Mouse (Mus musculus): ENCODE measurements around the gene Vrk3.

Gene Vrk3

GRCm38 (mm10) chr7:44760366-44760765, 12.2 kb downstream of the Vrk3 start:
- DNase-seq (ENCODE audit: low read depth, low spot score) = no peak

DNA sequence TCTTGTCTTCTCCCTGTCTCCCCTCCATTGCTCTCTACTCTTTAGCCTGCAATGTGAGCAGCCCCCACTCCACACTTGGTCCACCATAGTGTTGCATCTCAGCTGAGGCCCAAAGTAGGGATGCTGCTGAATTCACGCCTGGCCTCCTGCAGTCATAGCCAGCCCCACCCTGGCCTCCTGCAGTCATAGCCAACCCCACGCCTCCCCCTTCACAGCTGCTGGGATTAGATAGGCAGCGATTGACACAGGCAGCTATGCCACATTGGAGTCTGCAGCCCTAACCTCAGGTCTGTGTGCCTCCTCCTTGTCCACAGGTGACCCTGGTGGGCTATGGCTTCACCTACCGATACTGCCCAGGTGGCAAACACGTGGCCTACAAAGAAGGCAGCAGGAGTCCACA, 19.9 kb downstream of the Vrk3 start:
- no peak for DNase-seq (ENCODE audit: low read depth, low spot score)

DNA sequence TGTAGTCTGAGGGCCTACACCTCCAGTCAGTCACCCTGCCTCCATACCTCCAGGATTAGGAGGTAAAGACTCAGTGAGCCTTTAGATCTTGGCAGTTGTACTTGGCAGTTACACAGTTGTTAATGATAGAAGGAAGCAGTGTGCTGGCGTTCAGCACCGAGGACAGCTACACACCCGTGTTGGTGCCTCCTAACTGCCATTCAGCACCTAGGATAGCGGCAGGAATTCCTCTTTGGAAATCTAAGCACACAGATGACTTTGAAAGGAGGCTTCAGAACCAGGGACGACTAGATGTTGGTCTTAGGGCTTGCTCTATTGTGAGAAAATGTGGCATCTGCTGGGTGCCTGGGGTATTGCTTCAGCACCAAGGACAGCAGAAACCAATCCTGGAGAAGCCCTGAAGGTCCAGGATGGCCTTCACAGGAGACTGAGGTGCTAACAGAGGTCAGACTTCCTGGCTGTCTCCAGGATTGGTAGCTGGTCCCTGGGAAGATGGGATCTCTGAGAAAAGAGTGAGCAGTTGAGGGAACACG, 21.9 kb downstream of the Vrk3 start:
- no peak for DNase-seq (ENCODE audit: low read depth, low spot score)

DNA sequence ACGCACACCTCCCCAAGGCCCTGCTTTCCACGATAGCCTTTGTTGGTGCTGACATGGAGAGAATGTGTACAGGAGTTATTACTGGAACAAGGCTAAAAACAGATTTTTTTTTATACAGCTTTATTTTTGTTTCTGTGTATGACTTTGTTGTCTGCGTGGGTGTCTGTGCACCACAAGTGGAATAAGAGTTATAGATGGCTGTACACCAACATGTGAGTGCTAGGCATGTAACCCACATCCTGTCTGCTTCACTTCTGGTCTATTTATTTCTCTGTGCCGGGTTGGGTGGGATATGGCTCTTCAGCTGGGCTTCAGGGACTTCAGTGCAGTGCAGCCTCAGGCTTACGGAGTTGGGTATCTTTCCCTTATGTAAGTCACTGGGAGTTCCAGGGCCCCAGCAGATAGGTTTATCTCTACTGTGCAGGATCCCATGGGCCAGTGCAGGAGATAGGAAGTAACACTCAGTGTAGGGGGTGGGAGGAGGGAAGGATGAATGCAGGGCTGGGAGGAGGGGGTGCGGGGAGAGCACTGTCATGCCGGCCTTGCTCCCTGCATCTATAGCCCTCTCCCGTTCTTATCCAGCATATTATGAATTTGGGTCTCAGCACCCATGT, 24.5 kb downstream of the Vrk3 start:
- DNase-seq (ENCODE audit: low read depth, low spot score) = no peak

GRCm38 (mm10) chr7:44776849-44777498, 28.8 kb downstream of the Vrk3 start:
- DNase-seq (ENCODE audit: low read depth, low spot score) = no peak

DNA sequence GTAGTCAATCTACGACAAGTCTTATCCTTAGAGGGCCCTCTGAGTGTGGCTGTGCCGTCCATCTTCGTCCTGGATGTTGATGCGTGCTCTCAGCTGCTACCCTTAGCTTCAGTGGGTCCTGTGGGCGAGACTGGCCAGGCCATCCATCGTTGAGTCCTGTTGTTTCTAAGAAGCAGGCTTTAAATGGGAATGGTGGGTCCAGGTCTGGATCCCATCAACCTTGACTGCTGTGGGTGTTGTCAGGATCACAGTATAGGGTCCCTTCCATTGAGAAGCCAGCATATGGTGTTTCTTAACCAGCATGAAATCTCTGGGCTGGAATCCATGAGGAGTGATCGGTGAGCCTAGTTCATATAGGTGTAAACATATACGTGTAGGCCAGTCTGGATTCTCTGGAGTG, 31.9 kb downstream of the Vrk3 start:
- DNase-seq (ENCODE audit: low read depth, low spot score) = no peak

GRCm38 (mm10) chr7:44789531-44789930, 41.3 kb downstream of the Vrk3 start:
- no peak for DNase-seq (ENCODE audit: low read depth, low spot score)

GRCm38 (mm10) chr7:44790066-44790465, 41.9 kb downstream of the Vrk3 start:
- DNase-seq (ENCODE audit: low read depth, low spot score) = no peak

GRCm38 (mm10) chr7:44792781-44793180, 44.6 kb downstream of the Vrk3 start:
- DNase-seq (ENCODE audit: low read depth, low spot score) = no peak

DNA sequence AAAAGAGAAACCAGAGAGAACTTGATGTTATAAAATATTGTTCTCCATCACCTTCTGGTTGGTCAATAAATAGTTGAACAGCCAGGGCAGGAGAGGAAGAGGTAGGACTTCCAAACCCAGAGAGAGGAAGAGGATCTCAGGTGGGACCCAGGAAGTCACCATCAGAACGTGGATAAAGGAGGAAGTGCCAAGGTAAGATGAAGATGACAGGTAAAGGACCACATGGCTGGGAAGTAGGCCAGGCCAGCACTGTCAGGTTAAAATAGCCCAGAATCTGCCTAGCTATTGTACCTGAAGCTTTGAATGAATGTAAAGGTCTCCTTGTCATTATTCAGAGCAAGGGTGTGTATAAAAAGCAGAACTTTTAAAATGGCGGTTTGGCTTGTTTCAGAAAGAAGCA, 60.7 kb downstream of the Vrk3 start:
- DNase-seq (ENCODE audit: low read depth, low spot score) = no peak

GRCm38 (mm10) chr7:44809466-44809865, 61.3 kb downstream of the Vrk3 start:
- DNase-seq (ENCODE audit: low read depth, low spot score) = no peak

DNA sequence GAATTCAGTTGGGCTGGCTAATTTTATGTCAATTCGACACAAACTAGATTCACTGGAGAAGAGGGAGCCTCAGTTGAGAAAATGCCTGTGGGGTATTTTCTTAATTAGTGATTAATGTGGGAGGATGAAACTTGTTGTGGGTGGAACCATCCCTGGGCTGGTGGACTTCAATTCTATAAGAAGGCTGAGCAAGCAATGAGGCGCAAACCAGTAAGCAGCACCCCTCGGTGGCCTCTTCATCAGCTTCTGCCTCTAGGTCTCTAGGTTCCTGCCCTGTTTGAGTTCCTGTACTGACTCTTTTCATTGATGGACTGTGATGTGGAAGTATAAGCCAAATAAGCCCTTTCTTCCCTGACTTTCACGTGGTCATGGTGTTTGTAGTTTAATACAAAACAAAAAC, 62.2 kb downstream of the Vrk3 start:
- DNase-seq (ENCODE audit: low read depth, low spot score) = no peak

DNA sequence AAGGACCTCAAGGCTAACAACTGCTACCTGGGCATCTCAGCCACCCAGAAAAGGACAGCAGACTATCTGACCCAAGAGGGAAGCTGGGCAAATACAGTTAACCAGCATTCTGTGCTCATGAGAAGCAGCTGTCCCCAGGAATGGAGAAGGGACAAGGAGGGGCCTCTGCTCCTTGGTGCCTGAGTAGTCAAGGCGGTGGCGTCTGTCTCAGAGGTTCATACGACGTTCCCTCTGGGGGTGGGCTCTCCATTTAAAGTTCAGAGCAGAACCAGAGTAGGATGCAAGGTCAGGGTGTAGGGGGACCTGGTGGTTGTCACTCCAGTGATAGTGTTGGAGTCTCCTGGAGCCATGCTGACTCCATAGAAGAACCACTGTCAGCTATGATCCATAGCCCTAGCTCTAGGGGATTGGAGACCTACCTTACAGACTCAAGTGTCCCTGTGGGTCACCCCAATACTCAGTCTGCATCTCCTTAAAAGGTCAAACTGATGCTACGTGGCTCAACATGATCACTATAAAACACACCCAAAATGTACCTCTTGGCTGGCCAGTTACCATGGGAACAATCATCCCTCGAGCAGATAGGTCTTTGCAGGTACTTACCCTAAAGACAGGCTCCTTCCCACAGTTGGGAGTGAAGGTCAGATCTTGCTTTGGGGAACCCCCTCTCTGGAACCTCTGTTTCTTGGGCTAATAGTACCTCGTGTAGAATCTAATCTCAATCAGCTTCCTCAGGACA, 62.8 kb downstream of the Vrk3 start:
- DNase-seq (ENCODE audit: low read depth, low spot score) = no peak

DNA sequence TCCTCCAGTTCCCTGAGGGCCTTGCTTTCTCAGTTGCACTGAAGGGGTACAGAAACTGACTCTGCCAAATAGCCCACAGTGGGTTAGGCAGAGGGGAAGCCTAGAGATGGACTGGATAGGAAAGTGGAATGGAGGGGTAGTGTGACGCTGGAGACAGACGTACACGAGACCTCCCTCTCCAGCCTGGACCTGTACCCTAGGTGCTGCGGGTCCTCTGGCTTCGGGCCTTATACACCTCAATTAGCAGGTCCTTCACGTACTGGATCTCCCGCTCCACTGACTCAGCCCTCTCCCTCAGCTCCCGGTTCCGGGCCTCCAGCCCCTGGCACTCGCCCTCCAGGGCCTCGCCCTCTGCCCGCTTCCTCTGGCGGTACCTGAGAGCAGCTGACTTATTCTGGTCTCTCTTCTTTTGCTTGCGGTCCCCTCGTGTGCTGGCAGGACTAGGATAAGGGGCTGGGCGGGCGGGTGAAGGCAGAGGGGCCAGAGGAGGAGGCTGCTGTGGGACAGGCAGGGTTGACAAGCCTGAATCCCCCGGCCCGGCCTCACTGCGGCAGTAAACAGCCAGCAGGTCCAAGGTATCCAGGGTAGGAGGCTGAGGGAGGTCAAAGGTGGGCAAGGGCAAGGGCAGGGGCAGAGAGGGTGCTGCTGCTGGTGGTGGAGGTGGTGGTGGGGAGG, 64.6 kb downstream of the Vrk3 start:
- DNase-seq (ENCODE audit: low read depth, low spot score) = no peak

- DNase-seq (ENCODE audit: low read depth, low spot score) = no peak
These were observed 65.8 kb downstream of the Vrk3 start for GRCm38 (mm10) chr7:44813985-44814384.

- no peak for DNase-seq (ENCODE audit: low read depth, low spot score)
These were observed 66.2 kb downstream of the Vrk3 start for GRCm38 (mm10) chr7:44814423-44814822.

DNA sequence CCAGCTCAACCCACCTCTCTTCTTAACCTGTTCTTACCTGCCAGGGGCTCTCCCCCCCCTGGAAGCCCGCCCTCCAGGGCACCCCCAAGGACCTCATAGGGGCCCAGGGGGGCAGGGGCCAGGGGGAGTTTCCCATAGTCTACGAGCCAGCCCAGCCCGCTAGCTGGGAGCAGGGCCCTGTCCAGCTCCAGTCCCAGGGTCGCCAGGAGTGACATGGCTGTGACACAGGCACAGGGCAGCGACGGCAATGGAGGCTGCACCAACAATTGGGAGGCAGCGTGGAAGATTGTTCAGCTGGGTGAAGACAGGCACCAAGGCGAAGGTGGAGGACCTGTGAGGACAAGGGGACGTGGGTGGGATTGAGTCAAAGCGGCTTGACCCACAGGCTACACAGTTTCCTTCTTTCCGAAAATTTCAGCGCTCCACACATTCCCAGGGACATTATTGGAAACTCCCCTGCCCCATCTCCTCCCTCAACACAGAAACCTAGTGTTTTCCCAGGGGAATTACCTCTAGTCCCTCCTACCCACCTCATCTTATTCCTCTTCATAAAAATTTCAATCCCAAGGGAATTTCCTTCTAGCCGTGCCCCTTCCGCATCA, 66.8 kb downstream of the Vrk3 start:
- DNase-seq (ENCODE audit: low read depth, low spot score) = no peak

DNA sequence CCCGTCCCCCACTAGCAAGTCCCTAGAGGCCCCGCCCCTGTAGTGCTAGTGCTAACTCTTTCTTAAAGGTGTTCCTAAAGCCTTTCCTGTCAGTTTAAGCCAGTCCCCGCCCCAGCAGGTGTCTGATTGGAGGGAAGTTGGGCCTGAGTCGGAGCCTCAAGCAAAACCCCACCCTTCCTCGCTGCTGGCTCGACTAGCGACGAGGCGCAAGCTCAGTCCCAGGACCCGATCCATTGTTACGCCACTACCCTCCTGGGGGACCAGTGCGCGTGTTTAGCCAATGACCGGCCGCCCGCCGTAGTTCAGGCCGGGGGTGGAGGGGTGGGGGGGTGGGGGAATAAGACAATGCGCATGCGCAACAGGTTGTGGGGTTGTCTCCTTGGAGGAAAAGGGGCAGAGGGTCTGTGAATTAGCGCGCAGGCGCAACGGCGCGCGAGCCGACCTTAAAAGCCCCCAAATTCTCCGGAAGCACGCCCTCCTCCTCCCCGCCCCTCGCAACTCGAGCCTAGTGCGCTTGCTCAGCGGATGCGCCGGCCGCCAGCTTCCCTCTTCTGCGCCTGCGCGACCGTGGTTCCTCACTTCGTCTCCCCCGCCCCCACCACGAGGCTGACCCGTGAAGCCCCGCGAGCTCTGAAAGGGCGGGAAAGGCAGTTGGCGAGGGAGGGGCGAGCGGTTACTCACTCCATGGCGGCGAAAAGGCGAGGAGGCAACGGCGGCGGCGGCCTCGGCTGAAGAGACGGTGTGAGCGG, 67.7 kb downstream of the Vrk3 start, which contains the start of the genes Nup62 and Il4i1:
Nup62 (plus strand) TSS at position 368 of the 749 bp plus-strand sequence.
Il4i1 (plus strand) TSS at position 667 of the 749 bp plus-strand sequence.
- DNase-seq (ENCODE audit: low read depth, low spot score) = peak; percentile 91

DNA sequence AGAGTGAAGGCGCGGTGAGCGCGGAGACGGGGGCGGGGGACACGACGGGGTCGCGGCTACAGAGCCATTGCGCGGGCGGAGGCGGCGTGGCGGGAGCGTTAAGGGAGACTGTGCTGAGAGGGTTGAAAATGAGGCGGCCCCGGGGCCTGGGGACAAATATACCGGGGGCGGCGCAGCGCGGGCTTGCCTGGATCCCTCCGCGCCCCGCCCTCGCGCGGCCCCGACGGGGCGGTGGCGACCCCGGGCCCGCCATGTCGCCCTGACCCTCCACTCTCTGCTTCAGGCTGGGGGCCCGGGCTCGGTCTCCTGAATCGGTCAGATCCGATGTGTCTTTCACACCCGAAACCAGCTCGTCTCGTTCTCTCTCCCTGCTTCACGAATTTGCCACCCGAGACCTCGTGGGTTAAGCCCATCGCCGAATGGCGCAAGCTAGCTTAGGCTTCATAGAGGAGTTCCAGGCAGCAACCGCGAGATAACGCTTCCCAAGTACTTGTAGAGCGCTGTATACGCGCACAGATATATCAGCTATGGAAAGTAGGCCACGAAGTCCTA, 68.3 kb downstream of the Vrk3 start, which contains the start of gene Atf5:
Atf5 (minus strand) TSS at position 189 of the 552 bp plus-strand sequence.
- no peak for DNase-seq (ENCODE audit: low read depth, low spot score)

DNA sequence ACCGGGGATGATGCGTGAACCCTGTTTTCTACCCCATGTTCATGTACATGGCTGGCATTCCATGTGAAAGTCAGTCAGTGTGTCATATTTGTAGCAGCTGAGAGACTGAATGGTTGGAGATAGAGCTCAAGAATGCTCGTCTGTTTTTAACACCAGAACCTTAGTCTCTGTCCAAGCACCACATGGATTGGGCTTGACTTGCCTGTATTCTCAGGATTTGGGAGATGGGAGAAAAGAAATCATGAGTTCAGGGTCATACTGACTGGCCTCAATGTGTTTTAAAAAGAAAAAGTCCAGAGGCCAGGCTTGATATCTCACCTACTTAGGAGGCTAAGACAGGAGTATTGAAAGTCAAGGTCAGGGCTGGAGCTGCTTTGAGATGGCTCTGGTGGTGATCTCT, 69.2 kb downstream of the Vrk3 start:
- DNase-seq (ENCODE audit: low read depth, low spot score) = no peak

All from retina, adult 2 months (tissue).